Mouse (Mus musculus) skeletal muscle tissue, adult 2 months (tissue): ENCODE results near the gene Smc6.
A peak's percentile ranks its signal among the peaks of the same experiment; 100 is the strongest.

Source experiments
- DNase-seq: peaks from one replicate; pipeline ENCODE4 v3.0.0-alpha.2; 2012; ENCODE audit warnings: low read depth, low spot score

Smc6 gene

DNA sequence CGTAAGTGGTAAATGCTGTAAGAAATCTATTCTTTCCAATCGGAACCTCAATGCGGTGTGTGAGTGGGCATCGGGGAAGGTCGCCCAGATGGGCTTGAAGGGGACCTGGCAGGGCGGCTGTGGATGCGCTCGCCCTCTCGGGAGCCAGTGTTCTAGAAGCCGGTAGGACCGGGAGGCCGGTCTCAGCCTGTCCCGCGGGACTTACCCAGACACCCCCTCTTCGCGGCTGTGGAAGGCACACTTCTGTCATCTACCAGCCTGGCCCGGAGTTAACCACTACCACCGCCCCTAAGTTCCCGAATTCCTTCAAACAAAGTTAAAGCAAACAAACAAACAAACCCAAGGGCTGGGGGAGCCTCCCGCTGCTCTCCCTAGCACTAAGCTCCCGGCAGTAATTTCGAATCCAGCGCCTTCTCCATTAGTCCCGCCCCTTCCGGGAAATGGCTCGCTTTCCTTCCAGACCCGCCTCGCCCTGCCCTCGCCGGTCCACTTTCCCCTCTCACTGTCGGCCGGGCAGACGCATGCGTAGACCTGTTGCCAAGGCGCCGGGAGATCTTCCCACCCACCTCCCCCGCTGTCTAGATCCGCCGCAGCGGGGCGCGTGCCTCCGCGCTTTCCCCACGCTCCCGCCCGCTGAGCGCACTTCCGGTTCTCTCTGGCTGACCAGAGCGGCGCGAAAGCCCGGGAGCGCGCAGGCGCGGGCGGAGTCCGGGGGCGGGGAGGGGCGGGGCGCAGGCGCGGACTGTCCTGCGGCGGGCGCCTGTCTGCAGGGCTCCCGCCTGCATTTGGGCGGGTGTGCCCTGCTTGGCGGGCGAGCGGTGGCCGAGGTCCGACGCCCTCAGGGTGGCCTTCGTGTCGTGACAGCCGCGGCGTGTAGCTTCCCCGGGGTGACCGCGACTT lies at the start of gene Smc6, which contains the start of gene Gen1:
Smc6 (plus strand) TSS at position 505 of the 900 bp plus-strand sequence.
Gen1 (minus strand) TSS at position 420 of the 900 bp plus-strand sequence.
- DNase-seq = peak; percentile 97

DNA sequence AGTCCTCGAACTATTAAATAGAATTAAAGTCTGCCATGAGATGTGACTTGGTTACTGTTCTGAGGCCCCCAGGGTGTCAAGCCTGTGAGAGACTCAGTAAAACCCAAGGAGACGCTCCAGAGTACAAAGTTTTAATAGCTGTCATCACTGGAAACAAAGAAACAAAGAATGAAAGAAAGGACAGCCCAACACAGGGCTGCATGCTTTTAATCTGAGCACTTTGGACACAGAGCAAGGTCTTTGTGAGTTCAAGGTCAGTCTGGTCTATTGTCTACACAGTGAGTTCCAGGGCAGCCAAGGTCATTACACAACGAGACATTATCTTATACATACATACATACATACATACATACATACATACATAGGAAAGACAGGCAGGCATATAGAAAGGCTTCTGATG lies 49.2 kb upstream of the Smc6 start:
- DNase-seq = no peak

DNA sequence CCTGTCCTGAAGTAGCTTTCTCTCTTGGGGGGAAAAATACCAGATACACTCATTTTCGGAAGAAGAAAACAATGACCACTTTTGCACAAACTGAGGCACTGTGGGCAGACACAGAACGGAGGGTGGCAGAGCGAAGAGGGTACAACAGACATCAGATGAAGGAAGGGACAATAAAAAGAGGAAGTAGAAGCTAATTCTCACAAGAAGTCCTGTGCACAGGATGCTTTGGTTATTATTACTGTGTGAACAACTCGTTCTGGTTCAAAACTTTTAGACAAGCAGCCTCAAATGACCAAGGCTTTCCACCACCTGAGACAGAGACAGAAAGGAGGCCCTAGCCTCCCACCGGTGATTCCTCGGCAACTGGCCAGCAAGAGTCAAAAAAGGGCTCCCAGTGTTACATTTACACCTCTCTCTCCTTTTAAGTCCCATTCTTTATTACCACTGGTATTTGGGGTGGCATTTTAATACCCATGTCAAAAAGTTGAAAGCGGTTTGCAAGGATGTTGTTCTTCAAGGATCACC lies 47.9 kb upstream of the Smc6 start:
- no peak for DNase-seq

DNA sequence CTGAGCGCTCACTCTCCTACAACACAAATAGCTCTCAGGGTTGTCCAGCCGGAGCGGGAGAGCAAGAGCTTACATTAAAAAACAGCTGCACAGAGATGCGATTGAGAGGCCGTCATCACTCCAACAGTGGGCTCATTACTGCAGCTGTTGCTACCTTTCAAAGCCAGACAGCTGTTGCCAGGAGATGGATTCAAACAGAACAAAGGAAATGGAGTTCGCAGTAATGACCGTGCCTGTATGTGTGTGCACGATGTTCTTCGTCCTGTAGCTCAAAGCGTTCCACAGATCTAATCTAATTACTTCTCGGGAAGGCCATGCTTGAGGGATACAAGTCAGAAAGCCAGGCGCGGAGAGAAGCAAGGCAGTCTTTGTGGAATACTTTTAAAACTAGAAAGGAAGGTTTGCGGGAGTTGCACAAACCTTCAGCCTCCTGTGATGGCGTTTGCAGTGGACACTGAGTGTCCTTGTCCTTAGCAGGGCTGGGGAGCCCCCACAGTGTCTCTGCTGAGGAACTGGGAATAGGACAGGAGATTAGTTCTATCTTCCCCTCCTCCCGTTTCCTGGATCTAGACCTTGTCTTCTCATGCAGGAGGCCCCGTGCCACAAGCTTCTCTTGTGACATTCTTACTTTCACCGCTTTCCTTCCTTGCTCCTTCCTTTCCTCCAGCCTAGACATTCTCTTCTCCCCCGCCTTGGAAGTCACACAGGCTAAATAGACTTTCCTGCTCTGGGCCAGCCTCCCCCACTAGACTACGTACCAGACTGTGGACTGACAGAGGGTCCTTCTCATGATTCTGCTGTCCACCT lies 44.0 kb upstream of the Smc6 start:
- DNase-seq = peak; percentile 48

DNA sequence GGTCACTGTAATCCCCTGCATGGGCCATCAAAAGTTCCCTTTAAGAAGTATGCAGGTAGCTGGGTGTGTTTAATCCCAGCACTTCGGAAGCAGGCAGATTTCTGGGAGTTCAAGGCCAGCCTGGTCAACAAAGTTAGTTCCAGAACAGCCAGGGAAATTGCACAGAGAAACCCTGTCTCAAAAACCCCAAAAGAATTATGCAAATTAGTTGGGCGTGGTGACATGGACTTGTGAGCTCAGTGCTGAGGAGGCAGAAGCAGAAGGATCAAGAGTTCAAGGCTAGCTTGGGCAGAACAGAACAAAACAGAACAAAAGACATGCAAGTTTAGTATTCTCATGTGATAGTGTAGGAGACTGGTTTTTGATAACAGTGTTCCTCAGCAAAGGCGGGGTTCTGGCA lies 43.1 kb upstream of the Smc6 start:
- DNase-seq = no peak

DNA sequence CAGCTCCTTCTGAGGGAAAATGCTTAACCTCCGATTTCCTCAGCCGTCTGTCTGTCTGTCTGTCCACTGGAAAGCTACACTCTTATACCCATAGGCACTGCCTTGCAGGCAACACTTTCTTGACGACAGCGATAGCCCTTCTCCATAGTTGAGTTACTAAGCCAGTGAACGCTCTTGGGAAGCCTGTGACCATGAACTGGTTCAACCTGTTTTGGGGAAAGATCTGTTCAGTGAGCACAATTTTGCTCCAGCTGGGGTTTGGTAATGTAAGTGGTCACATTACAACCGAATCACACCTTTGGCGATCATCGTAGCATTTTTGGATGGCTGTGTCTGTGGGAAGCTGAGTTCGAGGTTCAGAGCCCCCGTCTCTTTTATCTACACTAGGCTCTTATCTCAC lies 42.6 kb upstream of the Smc6 start:
- DNase-seq = no peak

DNA sequence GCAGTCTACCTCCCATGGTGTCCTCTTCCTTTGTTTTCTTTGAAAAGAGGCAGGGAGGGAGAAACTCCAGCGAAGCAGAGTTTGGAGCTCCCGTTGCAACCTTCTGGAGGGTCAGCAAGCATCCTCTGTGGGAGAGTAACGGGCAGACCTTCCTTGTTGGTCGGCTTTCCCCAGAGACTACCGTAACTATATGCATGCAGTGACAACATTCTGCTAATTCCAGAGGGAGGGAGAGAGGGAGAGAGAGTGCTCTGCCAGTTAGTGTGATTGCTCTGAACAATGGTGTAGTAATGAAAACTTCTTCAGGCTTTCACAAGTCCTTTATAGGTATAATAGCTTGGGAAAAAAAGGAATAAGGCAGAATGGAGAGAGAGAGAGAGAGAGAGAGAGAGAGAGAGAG lies 41.0 kb upstream of the Smc6 start:
- DNase-seq = no peak

DNA sequence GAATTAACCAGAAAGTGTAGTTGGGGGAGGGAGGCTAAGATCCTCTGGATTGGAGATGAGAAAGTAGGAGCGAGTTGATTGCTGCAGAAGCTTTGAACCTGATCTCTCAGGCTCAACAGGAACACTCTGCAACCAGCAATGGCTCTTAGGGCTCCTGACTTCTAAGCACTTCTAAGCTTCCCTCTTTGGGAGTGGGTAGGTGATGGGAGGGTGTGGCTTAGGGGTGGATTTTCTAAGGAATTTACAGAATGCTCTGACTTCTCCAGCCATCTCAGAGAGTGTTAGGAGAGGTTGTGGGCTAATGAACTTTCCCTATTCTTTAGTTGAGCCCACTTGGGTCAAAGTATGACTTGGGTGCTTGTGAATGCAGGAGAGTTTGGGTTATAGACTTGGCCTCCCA lies 39.6 kb upstream of the Smc6 start:
- no peak for DNase-seq

DNA sequence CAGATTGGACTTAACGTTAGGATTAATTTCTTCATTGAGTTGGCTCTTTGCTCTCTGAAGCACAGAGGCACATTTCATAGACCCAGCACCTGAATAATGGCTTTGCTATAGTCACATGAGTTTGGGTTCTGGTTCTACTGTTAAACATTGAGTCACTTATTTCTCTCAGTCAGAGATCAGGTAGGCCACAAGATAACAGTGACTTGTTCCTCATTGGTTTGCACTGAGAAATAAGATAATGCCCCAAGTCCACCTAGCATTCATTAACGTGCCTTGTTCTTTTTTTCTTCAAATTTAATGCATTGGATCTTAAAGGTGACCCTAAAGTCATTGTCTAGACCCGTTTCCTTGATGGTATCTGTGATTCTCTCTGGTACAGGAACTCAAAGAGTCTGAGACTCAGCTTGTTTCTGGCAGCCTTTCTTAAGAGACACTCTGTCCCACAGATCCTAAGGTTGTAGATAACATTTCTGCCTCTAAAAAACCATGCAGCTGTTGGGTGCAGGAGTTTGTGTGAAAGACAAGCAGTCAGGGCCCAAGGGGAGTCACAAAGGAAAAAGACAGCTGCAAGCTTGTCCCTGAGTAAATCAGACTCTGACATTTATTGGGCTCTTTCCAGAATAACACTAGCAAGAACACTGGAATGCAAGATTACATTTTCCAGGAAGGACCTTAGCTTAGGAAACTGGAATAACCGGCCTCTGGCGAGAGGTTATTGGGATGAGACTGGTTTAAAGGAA lies 39.0 kb upstream of the Smc6 start:
- DNase-seq = peak; percentile 59

DNA sequence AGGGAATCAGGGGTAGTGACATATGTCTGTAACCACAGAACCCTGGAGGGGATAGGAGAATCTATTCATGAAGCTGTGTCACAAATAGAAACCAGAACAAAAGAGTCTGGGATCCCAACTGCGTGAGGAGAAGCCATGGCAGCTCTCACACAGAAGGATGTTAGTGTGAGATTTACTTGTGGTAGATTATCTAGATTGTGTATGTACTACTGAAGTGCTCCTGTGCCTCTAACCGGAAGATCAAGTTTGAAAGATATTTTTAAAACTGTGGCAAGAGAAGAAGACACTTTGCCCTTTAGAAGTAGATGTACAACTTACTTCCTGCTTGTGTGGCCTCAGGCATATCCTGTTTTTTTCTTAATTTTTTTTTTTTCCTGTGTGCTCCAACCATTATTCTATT lies 35.4 kb upstream of the Smc6 start:
- DNase-seq = no peak

DNA sequence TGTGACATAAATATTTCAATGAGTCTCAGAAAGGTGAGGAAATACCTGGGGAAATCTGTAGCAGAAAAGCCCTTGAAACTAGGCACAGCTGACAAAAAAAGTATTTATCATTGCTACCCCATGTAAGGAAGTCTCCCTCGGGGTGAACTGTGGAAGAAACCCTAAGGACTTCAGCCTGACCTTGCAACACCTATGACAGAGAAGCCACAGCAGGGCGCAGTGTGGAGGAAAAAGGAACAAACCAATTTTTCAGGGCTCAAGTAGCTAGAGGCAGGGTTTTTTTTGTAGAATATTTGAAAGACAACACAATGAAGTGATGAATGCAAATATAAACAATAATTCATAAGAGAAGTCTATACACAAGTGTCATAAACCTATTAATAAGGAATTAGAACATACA lies 29.7 kb upstream of the Smc6 start:
- DNase-seq = no peak

DNA sequence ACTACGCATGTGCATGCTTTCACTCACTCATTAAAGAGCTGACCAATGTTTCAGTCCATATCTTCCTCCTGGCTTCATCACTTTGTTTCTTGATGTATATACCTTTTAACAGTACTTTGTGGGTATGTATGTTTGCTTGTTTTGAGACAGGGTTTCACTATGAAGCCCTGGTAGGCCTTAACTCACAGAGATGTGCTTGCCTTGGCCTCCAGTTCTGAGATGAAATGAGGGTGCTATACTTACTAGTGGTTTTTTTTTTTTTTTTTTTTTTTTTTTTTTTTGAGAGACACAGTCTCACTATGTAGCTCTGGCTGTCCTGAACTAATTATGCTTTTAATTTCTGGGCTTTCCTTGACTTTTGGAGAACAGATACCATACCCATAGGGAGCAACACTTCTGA lies 18.2 kb upstream of the Smc6 start:
- DNase-seq = no peak

DNA sequence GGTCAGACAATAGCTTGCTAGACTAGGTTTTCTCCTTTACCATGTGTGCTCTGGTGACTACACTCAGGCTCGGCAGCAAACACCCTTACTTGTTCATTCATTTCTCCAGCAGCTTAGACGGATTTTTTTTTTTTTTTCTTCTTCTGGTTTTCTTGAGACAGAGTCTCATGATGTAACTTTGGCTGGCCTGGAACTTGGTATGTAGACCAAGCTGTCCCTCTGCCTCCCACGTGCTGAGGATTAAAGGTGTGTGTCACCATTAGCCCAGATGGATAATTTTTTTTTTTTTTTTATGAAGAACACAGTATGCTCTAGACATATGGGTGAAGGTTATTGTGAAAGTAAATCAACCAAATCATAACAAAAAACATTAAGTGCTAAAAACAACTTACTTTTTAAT lies 15.4 kb upstream of the Smc6 start:
- DNase-seq = no peak

DNA sequence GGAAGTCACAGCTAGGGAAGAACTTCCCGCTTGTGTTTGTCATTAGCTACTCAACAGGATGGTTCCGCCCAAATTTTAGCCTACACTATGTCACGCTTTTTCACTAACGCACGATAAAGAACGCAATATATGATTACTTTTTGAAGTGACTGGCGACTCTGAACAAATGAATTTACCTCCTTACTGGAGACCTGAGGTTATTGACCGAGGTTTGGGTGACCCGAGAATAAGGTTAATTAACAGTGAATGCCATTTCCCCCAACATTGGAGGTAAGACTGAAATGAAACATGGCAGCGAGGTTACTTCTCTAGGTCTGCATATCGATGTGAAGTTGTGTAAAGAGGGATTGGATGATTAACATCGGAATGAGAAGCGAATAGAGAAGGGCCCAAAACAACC lies 791 bp upstream of the Smc6 start:
- no peak for DNase-seq

DNA sequence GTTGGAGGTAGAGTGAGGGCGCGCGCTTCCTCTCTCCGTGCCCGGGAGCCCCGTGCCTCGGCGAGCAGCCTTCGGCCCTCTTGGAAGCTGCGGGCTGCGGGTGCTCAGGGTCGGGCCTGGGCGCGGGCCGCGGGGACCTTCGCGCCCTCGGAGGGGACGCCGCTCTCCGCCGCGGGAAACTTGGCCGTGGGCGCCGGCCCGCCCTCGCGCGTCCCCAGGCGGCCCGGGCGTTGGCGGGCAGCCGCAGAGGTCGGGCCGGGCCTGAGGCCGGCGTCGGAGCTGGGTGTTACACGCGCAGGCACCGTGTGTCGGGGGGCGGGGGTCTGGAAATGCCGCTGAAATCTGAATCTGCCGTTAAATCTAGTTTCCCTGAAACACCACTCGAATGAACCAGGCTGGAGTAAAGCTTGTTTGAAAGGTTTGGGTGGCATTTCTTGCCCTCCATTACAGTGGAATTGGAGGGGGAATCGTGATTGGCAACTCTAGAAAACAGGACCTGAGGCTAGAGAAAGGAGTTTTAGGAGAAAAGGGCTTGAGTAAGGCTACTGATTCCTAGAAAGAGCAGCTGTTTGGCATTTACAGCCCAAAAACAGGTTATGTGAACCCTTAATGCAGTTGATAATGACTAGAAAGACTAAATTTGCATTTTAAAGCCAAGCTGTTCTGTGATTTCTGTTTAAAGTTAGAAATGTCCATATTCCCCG lies 748 bp downstream of the Smc6 start:
- peak; percentile 37 for DNase-seq

DNA sequence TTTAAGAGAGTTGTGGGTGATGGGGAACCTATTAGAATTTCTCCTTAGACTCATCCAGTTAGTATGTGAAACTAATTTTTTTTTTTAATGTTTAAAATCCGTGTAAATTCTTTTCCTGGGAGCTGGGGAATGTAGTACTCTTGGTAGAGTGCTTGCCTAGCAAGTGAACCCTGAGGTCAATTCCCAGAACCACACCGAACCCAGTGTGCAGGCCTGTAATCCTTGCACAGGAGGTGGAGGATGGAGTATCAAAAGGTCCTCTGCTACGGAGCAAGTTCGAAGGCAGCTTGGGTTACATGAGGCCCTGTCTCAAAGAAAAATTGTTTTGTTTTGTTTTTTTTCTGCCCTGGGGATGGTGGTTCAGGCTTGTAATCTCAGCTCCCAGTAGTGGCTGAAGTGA lies 1.3 kb downstream of the Smc6 start:
- DNase-seq = no peak

DNA sequence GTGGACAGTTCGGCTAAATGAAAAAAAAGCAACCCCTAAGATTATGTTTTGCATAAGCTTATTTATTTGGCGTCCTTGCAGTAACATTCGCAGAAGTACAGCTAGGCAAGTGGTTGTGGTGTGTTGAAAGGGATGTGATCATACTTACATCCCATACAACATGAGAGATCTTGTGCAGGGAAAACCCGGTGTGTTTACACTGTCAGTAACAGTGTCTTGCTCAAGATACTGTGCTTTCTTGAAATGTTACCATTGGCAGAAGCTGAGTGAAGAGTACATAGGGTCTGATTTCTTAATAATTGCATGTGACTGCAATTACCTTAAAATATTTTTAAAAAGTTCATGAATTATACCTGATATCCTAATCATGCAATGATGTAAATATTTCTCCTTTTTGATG lies 6.9 kb downstream of the Smc6 start:
- DNase-seq = no peak

DNA sequence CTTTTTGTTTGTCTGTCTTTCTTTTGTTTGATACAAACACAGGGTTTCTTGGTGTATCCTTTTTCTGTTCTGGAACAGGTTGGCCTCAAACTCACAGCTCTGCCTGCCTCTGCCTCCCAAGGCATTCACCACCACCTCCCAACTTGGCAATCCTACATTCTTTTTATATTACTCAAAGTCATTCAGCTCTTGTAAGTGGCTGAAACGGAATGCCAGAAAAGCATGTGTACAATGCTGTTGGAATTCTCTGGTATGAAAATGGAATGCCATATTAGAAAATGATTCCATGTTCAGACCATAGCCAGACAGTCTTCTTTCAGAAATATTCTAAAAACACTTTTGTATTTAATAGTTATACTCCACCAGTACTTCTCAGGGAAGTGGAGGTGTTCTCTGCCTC lies 7.5 kb downstream of the Smc6 start:
- DNase-seq = no peak

DNA sequence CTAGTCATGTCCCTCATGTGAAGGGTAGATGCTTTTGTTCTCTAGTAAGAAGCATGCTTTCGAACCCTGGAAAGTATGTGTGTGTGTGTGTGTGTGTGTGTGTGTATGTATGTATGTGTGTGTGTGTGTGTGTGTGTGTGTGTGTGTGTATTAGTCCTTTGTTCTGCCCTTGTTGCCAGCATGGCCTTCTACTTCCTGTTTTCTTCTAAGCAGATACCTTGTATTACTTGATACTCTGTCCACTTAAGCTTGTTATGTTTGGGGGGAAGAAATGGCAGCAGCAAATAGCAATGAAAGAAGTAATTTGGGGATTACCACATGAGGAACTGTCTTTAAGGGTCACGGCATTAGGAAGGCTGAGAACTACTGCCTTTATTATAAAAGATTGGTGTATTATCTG lies 10.9 kb downstream of the Smc6 start:
- DNase-seq = no peak

DNA sequence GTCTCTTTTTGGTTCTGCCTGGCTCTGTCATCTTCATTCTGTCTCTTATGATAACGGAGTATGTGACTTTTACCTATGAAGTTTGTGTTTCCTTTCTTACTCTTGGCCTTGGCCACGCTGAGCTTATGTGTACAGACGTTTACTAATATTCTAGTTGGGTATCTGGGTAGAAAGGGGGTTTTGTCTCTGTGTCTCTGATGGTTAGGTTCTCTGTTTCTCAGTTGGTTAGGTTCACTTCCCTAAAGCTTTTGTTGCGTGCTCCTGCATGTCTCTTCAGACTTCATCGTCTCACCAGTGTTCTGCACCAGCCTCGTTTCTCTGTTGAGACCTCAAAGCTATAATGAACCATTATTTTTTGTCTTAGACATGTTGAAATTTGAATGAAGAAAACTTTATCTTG lies 11.5 kb downstream of the Smc6 start:
- DNase-seq = no peak

DNA sequence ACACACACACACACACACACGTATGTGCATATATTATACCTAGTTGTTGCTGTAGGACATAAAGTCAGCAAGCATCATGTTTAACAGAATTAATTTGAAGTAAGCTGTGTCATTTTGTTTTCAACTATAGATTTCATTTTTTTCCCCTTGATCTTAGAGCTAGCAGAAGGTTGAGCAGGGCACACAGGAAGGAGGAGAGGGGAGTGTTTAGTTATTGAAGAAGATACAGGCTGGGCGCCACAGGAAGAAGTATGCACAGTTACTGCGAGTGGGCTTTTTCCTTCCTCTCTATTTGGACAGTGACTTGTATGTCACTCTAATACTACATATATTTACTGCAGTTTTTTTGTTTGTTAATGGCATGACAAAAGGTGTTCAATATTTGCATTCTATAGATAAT lies 14.2 kb downstream of the Smc6 start:
- no peak for DNase-seq
